Mouse (Mus musculus): ENCODE measurements at regions not wholly inside any gene's neighbourhood (a gene's known extent, or its start where the extent isn't known, plus 50 kb on each side); places are given as distances from the start of the nearest gene placed in this dataset.

GRCm38 (mm10) chr3:61224505-61224904 is 136.9 kb upstream of the Rap2b start:
- TF ChIP-seq GATA4 (IDR thresholded peaks at IDR 0.05; ENCODE audit: insufficient replicate concordance, low read length) = no peak

GRCm38 (mm10) chr3:61225054-61225453 is 136.4 kb upstream of the Rap2b start:
- no peak for TF ChIP-seq GATA4 (IDR thresholded peaks at IDR 0.05; ENCODE audit: insufficient replicate concordance, low read length)

DNA sequence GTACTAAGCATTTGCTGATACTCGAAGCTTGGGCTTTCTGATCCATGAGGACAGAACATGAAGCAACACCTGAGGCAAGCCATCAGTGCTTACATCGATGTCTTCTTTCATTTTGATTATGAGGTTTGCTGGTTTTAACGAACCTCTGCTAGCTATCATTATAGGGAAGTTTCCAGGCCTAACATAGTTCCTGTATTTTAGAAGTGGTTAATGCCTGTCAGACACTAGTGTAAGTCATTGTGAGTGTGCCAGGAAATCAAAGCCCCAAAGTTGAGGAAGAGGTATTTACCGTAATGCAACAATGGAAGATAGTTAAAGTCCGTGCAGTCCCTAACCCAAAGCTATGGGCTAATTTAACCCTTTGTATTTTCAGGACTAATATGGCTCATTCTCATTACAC is 120.1 kb upstream of the Rap2b start:
- no peak for TF ChIP-seq GATA4 (IDR thresholded peaks at IDR 0.05; ENCODE audit: insufficient replicate concordance, low read length)

DNA sequence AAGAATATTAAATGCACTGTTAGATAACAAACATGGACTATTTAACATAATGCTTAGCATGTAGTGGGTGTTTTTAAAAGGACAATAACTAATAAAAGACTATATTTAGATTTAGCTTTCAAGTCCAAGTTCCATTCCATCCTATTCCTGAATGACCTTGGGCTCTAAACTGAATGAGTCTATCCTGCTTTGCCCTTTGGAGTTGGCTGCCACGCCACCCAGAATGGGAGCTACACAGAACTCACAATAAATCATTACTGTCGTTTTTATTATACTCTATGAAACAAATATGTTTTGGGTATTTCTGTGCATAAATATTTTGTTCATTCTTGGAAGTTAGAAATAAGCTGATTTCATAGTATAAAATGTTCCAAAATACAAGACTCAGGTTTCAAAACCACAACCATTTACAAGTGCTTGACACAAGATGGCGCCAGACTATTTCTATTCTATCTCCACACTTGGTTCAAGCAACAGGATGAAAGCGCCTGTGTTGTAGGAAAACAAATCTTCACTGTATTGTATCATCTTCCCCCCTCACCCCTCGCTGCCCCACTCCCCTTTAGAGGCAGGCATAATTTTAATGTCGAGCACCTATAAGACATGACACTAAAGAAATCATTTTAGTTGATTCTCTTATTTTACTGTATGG is 117.4 kb upstream of the Rap2b start:
- TF ChIP-seq GATA4 (IDR thresholded peaks at IDR 0.05; ENCODE audit: insufficient replicate concordance, low read length) = no peak

GRCm38 (mm10) chr3:61246429-61246828 is 115.0 kb upstream of the Rap2b start:
- TF ChIP-seq GATA4 (IDR thresholded peaks at IDR 0.05; ENCODE audit: insufficient replicate concordance, low read length) = no peak

DNA sequence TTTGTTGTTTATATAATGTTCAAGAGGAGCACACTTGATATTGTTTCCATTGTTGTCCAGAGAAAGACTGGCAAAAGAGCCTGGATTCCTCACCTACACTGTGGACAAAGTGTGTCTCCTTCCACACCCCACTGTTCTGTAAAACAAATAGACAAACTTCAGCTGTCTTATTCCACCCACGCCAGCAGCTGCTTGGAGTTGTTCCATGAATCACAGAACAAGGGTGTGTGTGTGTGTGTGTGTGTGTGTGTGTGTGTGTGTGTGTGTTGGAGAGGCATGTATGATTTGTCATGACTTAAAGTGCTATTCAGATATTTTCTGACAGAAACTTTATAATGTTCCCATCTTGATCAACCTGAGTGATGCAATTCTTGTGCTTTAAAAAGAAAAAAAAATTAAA is 114.1 kb upstream of the Rap2b start:
- TF ChIP-seq GATA4 (IDR thresholded peaks at IDR 0.05; ENCODE audit: insufficient replicate concordance, low read length) = no peak

DNA sequence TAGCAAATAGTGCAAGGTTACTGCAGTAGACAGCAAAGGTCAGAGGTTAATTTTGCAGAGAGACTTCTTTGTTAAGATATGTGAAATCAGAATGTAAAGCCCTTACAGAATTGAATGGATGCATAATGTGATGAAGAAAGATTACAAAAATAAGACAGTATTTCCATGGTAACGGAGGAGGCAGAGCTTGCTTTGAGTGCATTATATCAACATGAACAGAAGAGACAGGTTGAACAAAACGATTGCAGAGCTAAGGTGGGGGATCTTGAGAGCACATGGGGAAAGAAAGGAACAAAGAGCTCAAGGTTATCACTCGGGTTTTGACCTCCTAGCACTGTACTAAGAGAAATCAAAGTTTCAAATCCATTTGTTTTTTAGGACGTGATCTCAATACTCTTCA is 106.2 kb upstream of the Rap2b start:
- no peak for TF ChIP-seq GATA4 (IDR thresholded peaks at IDR 0.05; ENCODE audit: insufficient replicate concordance, low read length)

DNA sequence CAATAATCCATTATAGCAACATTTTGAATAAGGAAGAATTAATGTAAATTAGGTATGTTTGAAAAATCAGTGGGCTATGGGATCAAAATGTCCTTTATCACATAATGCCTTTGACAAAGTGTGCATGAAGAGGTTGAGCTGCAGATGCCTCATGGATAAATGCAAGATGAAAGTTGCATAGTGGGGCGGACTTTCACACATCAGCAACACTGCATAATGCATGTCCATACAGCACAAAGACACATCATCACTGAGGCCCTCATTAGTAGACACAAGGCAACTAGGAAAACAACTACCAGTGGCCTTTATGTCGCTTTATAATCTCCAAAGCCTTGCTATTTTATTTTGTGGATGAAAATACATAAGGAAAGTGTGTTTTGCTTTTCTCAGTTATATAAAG is 105.8 kb upstream of the Rap2b start:
- TF ChIP-seq GATA4 (IDR thresholded peaks at IDR 0.05; ENCODE audit: insufficient replicate concordance, low read length) = no peak

- no peak for TF ChIP-seq GATA4 (IDR thresholded peaks at IDR 0.05; ENCODE audit: insufficient replicate concordance, low read length)
These were observed 92.7 kb upstream of the Rap2b start for GRCm38 (mm10) chr3:61268453-61269335.

GRCm38 (mm10) chr3:61285924-61286520 is 75.4 kb upstream of the Rap2b start:
- no peak for TF ChIP-seq GATA4 (IDR thresholded peaks at IDR 0.05; ENCODE audit: insufficient replicate concordance, low read length)

DNA sequence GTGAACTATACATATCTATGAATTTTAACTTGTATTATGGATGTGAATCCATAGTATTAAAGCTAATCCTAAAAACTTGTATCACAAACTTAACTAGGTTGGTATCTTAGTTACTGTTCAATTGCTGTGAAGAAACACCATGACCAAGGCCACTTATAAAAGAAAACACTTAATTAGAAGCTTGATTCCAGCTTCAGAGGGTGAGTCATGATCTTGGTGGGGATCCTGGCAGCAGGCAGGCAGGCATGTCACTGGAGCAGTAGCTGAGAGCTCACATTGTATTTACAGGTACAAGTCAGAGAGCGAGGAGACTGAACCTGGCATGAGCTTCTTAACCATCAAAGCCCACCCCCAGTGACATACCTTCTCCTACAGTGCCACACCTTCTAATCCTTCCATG is 73.2 kb upstream of the Rap2b start:
- TF ChIP-seq GATA4 (IDR thresholded peaks at IDR 0.05; ENCODE audit: insufficient replicate concordance, low read length) = no peak

- no peak for TF ChIP-seq GATA4 (IDR thresholded peaks at IDR 0.05; ENCODE audit: insufficient replicate concordance, low read length)
These were observed 66.6 kb upstream of the Rap2b start for GRCm38 (mm10) chr3:61294855-61295254.

DNA sequence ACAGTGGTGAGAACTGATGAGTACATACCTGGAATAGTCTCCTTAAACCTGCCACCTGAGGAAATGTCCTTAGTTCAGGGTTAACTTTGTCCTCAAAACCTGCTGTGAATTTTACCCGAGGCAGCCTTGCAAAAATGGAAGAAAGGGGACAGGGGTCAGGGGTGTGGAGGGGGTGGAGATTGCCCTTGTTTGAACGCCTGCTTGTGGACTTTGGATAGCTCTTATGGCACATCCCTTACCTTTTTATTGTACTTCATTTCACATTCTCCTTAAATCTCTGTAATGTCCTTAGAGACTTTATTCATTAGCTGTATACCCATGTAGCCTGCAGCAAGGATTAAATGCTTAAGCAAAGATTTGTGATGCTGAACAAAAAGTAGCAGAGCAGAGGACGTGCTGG is 64.1 kb upstream of the Rap2b start:
- TF ChIP-seq GATA4 (IDR thresholded peaks at IDR 0.05; ENCODE audit: insufficient replicate concordance, low read length) = no peak

DNA sequence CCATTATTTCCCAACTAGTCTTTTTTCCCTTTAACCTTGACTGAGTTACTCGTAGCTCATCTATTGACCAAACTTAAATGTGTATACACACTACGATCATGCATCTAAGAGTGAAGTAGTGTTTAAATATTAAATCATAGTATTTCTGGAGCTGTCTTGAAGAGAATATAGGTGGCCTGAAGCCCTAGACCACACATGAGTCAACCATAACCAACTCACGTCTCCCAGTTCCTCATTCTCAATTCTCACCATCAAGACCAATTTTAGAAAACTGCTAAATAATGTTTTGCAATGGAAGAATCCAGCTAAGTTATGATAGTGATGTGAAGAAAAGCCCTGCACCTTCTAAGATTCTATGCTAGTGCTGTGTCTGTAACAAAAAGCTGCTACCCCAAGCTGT is 59.2 kb upstream of the Rap2b start:
- TF ChIP-seq GATA4 (IDR thresholded peaks at IDR 0.05; ENCODE audit: insufficient replicate concordance, low read length) = no peak

DNA sequence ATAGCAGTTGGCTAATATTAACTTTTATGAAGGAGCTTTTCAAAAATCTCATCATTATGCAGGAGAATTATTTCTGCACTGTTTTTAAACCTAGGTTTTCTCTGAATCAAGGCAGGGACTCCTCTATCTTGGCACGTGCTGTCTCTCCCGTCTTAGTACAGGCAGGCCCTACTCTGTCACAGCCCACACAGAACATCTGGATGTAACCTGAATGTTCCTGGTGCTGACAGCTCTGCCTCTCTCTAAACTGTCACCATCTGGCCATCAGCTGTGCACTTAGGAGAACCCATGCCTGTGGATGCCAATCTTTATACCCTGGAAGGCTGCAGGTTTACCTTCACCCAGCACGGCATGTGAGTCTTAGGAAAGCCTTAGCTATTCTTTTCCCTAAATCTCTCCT is 58.0 kb upstream of the Rap2b start:
- TF ChIP-seq GATA4 (IDR thresholded peaks at IDR 0.05; ENCODE audit: insufficient replicate concordance, low read length) = no peak

GRCm38 (mm10) chr3:61306306-61306705 is 55.1 kb upstream of the Rap2b start:
- TF ChIP-seq GATA4 (IDR thresholded peaks at IDR 0.05; ENCODE audit: insufficient replicate concordance, low read length) = no peak

Measured in liver, adult (tissue).